Comparison of ENCODE assay signal across 10 mouse cellular contexts in the genomic region with DNA sequence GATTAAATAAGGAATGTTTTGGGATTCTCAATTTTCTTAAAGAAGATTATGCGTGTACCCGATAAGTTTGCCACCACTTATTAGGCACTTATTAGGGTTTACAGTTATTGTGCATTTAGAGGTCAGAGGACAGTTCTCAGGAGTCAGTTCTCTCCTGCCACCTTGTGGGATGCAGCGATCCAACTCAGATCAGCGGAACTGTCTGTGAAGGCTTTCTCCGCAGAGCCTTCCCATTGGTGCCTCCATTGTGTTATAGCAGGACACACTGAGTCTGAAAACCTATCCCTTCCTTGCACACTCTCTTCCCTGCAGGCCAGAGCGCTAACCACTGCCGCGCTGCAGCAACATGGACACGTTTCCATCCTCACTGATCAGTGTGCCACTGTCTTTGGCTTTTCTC.
DNase-seq lines count a peak whose midpoint lies in the region; ATAC-seq lines count a peak whose summit lies in the region.
"Had no signal": no experiment of that assay in that cellular context is flagged by ENCODE, and none has a peak within 500 bp of the region (broad histone marks: within the 10 kb centered on the region; RNA-seq: fewer than 3 reads in every experiment).

No protein-coding gene starts in this region.

- no peaks in the 10 kb centered on the region for H3K27me3 ChIP-seq in liver, embryonic 11.5 days (replicated peaks; ENCODE audit: control insufficient read depth, insufficient read depth, low read length)
- H3K27me3 ChIP-seq in midbrain, embryonic 15.5 days (replicated peaks), result no peaks in the 10 kb centered on the region
- H3K27me3 ChIP-seq: neural tube, embryonic 13.5 days had no signal

- WGBS in liver, embryonic 11.5 days, result 57% methylated on average over 9 of the region's 9 CpGs
- WGBS in midbrain, embryonic 15.5 days, result 46% methylated on average over 9 of the region's 9 CpGs

- no peak overlapping the region for H3K9ac ChIP-seq in liver, embryonic 11.5 days (ENCODE audit: low read depth, low read length)
- H3K9ac ChIP-seq in midbrain, embryonic 15.5 days, result no peak overlapping the region
- H3K9ac ChIP-seq: neural tube, embryonic 13.5 days had no signal

- DNase-seq in cerebellum, postnatal 10 days, result peak; percentile 64 to 71
- DNase-seq in cerebellum, postnatal 4 days (ENCODE audit: low spot score in 2 of 2), result no peak
- DNase-seq in liver, result peak; percentile 5
- DNase-seq in liver, embryonic 11.5 days (ENCODE audit: low spot score), result no peak
- peak; percentile 70 for DNase-seq in embryo, embryonic 10 days (ENCODE audit: low spot score)
- DNase-seq in right cerebral cortex, adult 18-20 months, result no peak
- DNase-seq in gastrocnemius, postnatal 36 days, result no peak

- H3K36me3 ChIP-seq in liver, embryonic 11.5 days (ENCODE audit: control insufficient read depth, insufficient read depth, low read length), result no peaks in the 10 kb centered on the region
- no peaks in the 10 kb centered on the region for H3K36me3 ChIP-seq in midbrain, embryonic 15.5 days (replicated peaks)
- H3K36me3 ChIP-seq: G1E; neural tube, embryonic 13.5 days had no signal

- no peak overlapping the region for H3K4me3 ChIP-seq in liver, embryonic 11.5 days (ENCODE audit: low read depth, low read length)
- no peak overlapping the region for H3K4me3 ChIP-seq in midbrain, embryonic 15.5 days
- H3K4me3 ChIP-seq: neural tube, embryonic 13.5 days had no signal

- H3K9me3 ChIP-seq in liver, embryonic 11.5 days (ENCODE audit: control insufficient read depth, low read length), result no peaks in the 10 kb centered on the region
- no peaks in the 10 kb centered on the region for H3K9me3 ChIP-seq in midbrain, embryonic 15.5 days
- H3K9me3 ChIP-seq: G1E had no signal

- H3K27ac ChIP-seq in liver, embryonic 11.5 days (ENCODE audit: low read depth, low read length), result no peak overlapping the region
- no peak overlapping the region for H3K27ac ChIP-seq in midbrain, embryonic 15.5 days
- H3K27ac ChIP-seq: neural tube, embryonic 13.5 days had no signal

- H3K4me1 ChIP-seq in liver, embryonic 11.5 days (replicated peaks; ENCODE audit: control insufficient read depth, insufficient read depth, low read length), result no peaks in the 10 kb centered on the region
- no peaks in the 10 kb centered on the region for H3K4me1 ChIP-seq in midbrain, embryonic 15.5 days

- ATAC-seq in liver, embryonic 11.5 days (replicated peaks; ENCODE audit: low FRiP score), result no peak
- peak; percentile 55; the same call in 1 of the 2 replicates for ATAC-seq in midbrain, embryonic 15.5 days (replicated peaks)

- H3K4me2 ChIP-seq in liver, embryonic 11.5 days, result no peak overlapping the region
- no peak overlapping the region for H3K4me2 ChIP-seq in midbrain, embryonic 15.5 days
- H3K4me2 ChIP-seq: neural tube, embryonic 13.5 days had no signal

- intact Hi-C loops in gastrocnemius, postnatal 36 days (cut with DNase I), result loop anchor here (5.0 kb wide), 1 partner anchor 122 kb away; a partner anchor contains a TSS

Comparison
In these comparisons a context has a peak if more than half of its experiments do, and no peak if none do; other contexts are left out.
1. DNase-seq: peak in cerebellum, postnatal 10 days (2 of 2), liver (single experiment) and embryo, embryonic 10 days (single experiment); none in cerebellum, postnatal 4 days (0 of 2), liver, embryonic 11.5 days (single experiment), right cerebral cortex, adult 18-20 months (single experiment) and gastrocnemius, postnatal 36 days (0 of 2).